Mouse (Mus musculus) mature B cell (primary cell): ENCODE results near the gene Acsbg1.

Experiments used
- in situ Hi-C: fragments of 300-500 bp; cut with MboI; formaldehyde crosslinking; loops from 2 replicates; pipeline ENCODE4 v1.14.3; 2019

The Acsbg1 gene

GRCm38 (mm10) chr9:54668455-54668854 lies 6.8 kb upstream of the Acsbg1 start:
- in situ Hi-C loops: no loop called here

- in situ Hi-C loops: no loop called here
These were observed 4.4 kb upstream of the Acsbg1 start for GRCm38 (mm10) chr9:54666116-54666515.

- in situ Hi-C loops: no loop called here
These were observed 2.7 kb upstream of the Acsbg1 start for GRCm38 (mm10) chr9:54664358-54664757.

- in situ Hi-C loops: no loop called here
These were observed 2.9 kb downstream of the Acsbg1 start for GRCm38 (mm10) chr9:54658773-54659172.

GRCm38 (mm10) chr9:54656402-54656801 lies 5.3 kb downstream of the Acsbg1 start:
- in situ Hi-C loops: no loop called here

- in situ Hi-C loops: no loop called here
These were observed 5.8 kb downstream of the Acsbg1 start for GRCm38 (mm10) chr9:54655846-54656245.

GRCm38 (mm10) chr9:54652778-54653177 lies 8.9 kb downstream of the Acsbg1 start:
- in situ Hi-C loops: no loop called here

GRCm38 (mm10) chr9:54649360-54649759 lies 12.3 kb downstream of the Acsbg1 start:
- in situ Hi-C loops: no loop called here

GRCm38 (mm10) chr9:54647456-54647855 lies 14.2 kb downstream of the Acsbg1 start:
- in situ Hi-C loops: no loop called here

GRCm38 (mm10) chr9:54646252-54646651 lies 15.4 kb downstream of the Acsbg1 start:
- in situ Hi-C loops: no loop called here

- in situ Hi-C loops: no loop called here
These were observed 16.1 kb downstream of the Acsbg1 start for GRCm38 (mm10) chr9:54645530-54645929.

- in situ Hi-C loops: no loop called here
These were observed 18.5 kb downstream of the Acsbg1 start for GRCm38 (mm10) chr9:54643179-54643578.

- in situ Hi-C loops: no loop called here
These were observed 19.1 kb downstream of the Acsbg1 start for GRCm38 (mm10) chr9:54642556-54642955.

- in situ Hi-C loops: no loop called here
These were observed 19.5 kb downstream of the Acsbg1 start for GRCm38 (mm10) chr9:54642149-54642548.

- in situ Hi-C loops: no loop called here
These were observed 20.1 kb downstream of the Acsbg1 start for GRCm38 (mm10) chr9:54641548-54641947.

- in situ Hi-C loops: no loop called here
These were observed 22.5 kb downstream of the Acsbg1 start for GRCm38 (mm10) chr9:54639192-54639591.

- in situ Hi-C loops: no loop called here
These were observed 24.0 kb downstream of the Acsbg1 start for GRCm38 (mm10) chr9:54637510-54638314.

GRCm38 (mm10) chr9:54633401-54633800 lies 28.3 kb downstream of the Acsbg1 start:
- in situ Hi-C loops: no loop called here

GRCm38 (mm10) chr9:54630905-54631304 lies 30.8 kb downstream of the Acsbg1 start:
- in situ Hi-C loops: no loop called here

GRCm38 (mm10) chr9:54629613-54630261 lies 31.9 kb downstream of the Acsbg1 start:
- in situ Hi-C loops: no loop called here

GRCm38 (mm10) chr9:54628752-54629151 lies 32.9 kb downstream of the Acsbg1 start:
- in situ Hi-C loops: no loop called here

GRCm38 (mm10) chr9:54627240-54627639 lies 34.4 kb downstream of the Acsbg1 start:
- in situ Hi-C loops: no loop called here

GRCm38 (mm10) chr9:54614182-54614850 lies 47.4 kb downstream of the Acsbg1 start:
- in situ Hi-C loops: no loop called here
